Mouse (Mus musculus) MEL (cell line): Measurements from ENCODE around the gene Ift22.

Source experiments
- CTCF ChIP-seq, 3 experiments: IDR thresholded peaks in 2 of 3; conservative IDR thresholded peaks in 1 of 3; 2 replicates each; pipeline ENCODE4 v1.5.1; 2011 to 2012; ENCODE audit warnings: low read length in 3 of 3, low read depth in 2 of 3, mild to moderate bottlenecking in 2 of 3, improper control_type of control experiment in 1 of 3, inconsistent platforms in 1 of 3, mixed read lengths in 1 of 3, moderate library complexity in 1 of 3; ENCODE audit not compliant: control insufficient read depth in 1 of 3, insufficient read depth in 1 of 3, poor library complexity in 1 of 3, severe bottlenecking in 1 of 3
- NRF1 ChIP-seq: IDR thresholded peaks from 2 replicates; pipeline ENCODE4 v1.6.1; 2014; ENCODE audit warnings: low read depth, mild to moderate bottlenecking, inconsistent platforms, low read length, improper control_type of control experiment, moderate library complexity; ENCODE audit not compliant: poor library complexity, insufficient read depth, severe bottlenecking
- POLR2A ChIP-seq, 2 experiments: IDR thresholded peaks; 2 replicates each; pipeline ENCODE4 v1.6.1; 2011 to 2012; ENCODE audit warnings: low read length in 2 of 2, mild to moderate bottlenecking in 2 of 2, control low read depth in 1 of 2, improper control_type of control experiment in 1 of 2, low read depth in 1 of 2, moderate library complexity in 1 of 2; ENCODE audit not compliant: control insufficient read depth in 1 of 2, insufficient read depth in 1 of 2, poor library complexity in 1 of 2
- POLR2AphosphoS2 ChIP-seq: IDR thresholded peaks from 2 replicates; pipeline ENCODE4 v1.6.1; 2011; ENCODE audit warnings: low read length, improper control_type of control experiment
- SIN3A ChIP-seq: IDR thresholded peaks from 2 replicates; pipeline ENCODE4 v1.6.1; 2012; ENCODE audit warnings: low read length, improper control_type of control experiment, inconsistent platforms
- USF1 ChIP-seq: IDR thresholded peaks from 2 replicates; pipeline ENCODE4 v1.6.1; 2014; ENCODE audit warnings: low read depth, mild to moderate bottlenecking, inconsistent platforms, low read length, improper control_type of control experiment, moderate library complexity

- no peak; the same call in 1 of the 2 replicates for TF ChIP-seq POLR2AphosphoS2
- TF ChIP-seq SIN3A, result peak; percentile 64; the same call in 1 of the 2 replicates
- no peak for TF ChIP-seq USF1
- no peak for TF ChIP-seq CTCF (IDR thresholded peaks at IDR 0.05 in 2 of 3, conservative IDR thresholded peaks at IDR 0.05 in 1 of 3; ENCODE audit: control insufficient read depth in 1 of 3, insufficient read depth in 1 of 3, low read depth in 2 of 3, low read length in 3 of 3, poor library complexity in 1 of 3, severe bottlenecking in 1 of 3)
- TF ChIP-seq NRF1, result no peak
- no peak; a peak in 1 of 4 replicates for TF ChIP-seq POLR2A (IDR thresholded peaks at IDR 0.05; ENCODE audit: control insufficient read depth in 1 of 2, insufficient read depth in 1 of 2, low read depth in 1 of 2, low read length in 2 of 2, poor library complexity in 1 of 2)
Observed at GRCm38 (mm10) chr5:136919546-136920301, 11.8 kb downstream of the Ift22 start.
